15 mouse cellular contexts compared by ENCODE assay signal in genomic region chr7:132699165-132699564, GRCm38 (mm10).
"Had no signal": no experiment of that assay in that cellular context is flagged by ENCODE, and none has a peak within 500 bp of the region (broad histone marks: within the 10 kb centered on the region; RNA-seq: fewer than 3 reads in every experiment).

No protein-coding gene starts in this region.

- H3K27me3 ChIP-seq: kidney, embryonic 15.5 days; limb, embryonic 13.5 days; liver, embryonic 15.5 days; neural tube, embryonic 12.5 days had no signal

- H3K36me3 ChIP-seq: liver, embryonic 15.5 days; midbrain, embryonic 10.5 days had no signal

- DNase-seq: kidney, adult 2 months; kidney, postnatal 14 days; layer of hippocampus, postnatal 36 days; lung, embryonic 14.5 days; lung, postnatal 10 days; lung, postnatal 4 days; midbrain, embryonic 14.5 days; retina, postnatal 1 day; right cerebral cortex, postnatal 4 days; spleen, adult 18-20 months had no signal

- H3K9ac ChIP-seq: kidney, embryonic 15.5 days; limb, embryonic 13.5 days; liver, embryonic 15.5 days; lung, embryonic 14.5 days; neural tube, embryonic 12.5 days had no signal

- H3K4me1 ChIP-seq: neural tube, embryonic 12.5 days had no signal

- H3K27ac ChIP-seq: kidney, embryonic 15.5 days; limb, embryonic 13.5 days; liver, embryonic 15.5 days; neural tube, embryonic 12.5 days had no signal

- H3K4me3 ChIP-seq: kidney, embryonic 15.5 days; limb, embryonic 13.5 days; liver, embryonic 15.5 days; midbrain, embryonic 10.5 days; neural tube, embryonic 12.5 days had no signal

- H3K9me3 ChIP-seq: liver, embryonic 15.5 days; neural tube, embryonic 12.5 days had no signal
